Mouse (Mus musculus): Measurements from ENCODE around the gene Olfr430. TPM values are rescaled to one million over a fixed set of nuclear protein-coding genes. Genes with fewer than 3 reads are reported as not detected.

Olfr430 gene
- polyA plus RNA-seq, 1 experiment from 2014 or later: not detected

- H3K9ac ChIP-seq: no peak overlapping the region
- H3K4me2 ChIP-seq: no peak overlapping the region
- H3K4me3 ChIP-seq: no peak overlapping the region
- 89% methylated on average over 5 of the region's 5 CpGs for WGBS
- no peaks in the 10 kb centered on the region for H3K4me1 ChIP-seq (replicated peaks)
- H3K27ac ChIP-seq (replicated peaks): no peak overlapping the region
- H3K9me3 ChIP-seq: no peaks in the 10 kb centered on the region
- no peaks in the 10 kb centered on the region for H3K27me3 ChIP-seq
- no peaks in the 10 kb centered on the region for H3K36me3 ChIP-seq
- ATAC-seq (ENCODE audit: low read depth): no peak
Observed at GRCm38 (mm10) chr1:174051931-174052536, 14.4 kb upstream of the Olfr430 start.

GRCm38 (mm10) chr1:174052981-174053380 lies 13.4 kb upstream of the Olfr430 start:
- no peak overlapping the region for H3K27ac ChIP-seq (replicated peaks)
- ATAC-seq (ENCODE audit: low read depth): no peak
- no peak overlapping the region for H3K4me2 ChIP-seq
- H3K9ac ChIP-seq: no peak overlapping the region
- 89% methylated on average over 3 of the region's 3 CpGs for WGBS
- H3K4me1 ChIP-seq (replicated peaks): no peaks in the 10 kb centered on the region
- H3K9me3 ChIP-seq: no peaks in the 10 kb centered on the region
- no peaks in the 10 kb centered on the region for H3K27me3 ChIP-seq
- H3K36me3 ChIP-seq: no peaks in the 10 kb centered on the region
- H3K4me3 ChIP-seq: no peak overlapping the region

GRCm38 (mm10) chr1:174055248-174055647 lies 11.2 kb upstream of the Olfr430 start:
- Histone ChIP-seq H3K27me3 (no peaks in the 10 kb centered on the region), H3K36me3 (no peaks in the 10 kb centered on the region), H3K4me3 (no peak overlapping the region), H3K4me2 (no peak overlapping the region), H3K4me1 (replicated peaks) (no peaks in the 10 kb centered on the region), H3K27ac (replicated peaks) (no peak overlapping the region), H3K9me3 (no peaks in the 10 kb centered on the region), H3K9ac (no peak overlapping the region)
- 77% methylated on average over 2 of the region's 2 CpGs for WGBS
- no peak for ATAC-seq (ENCODE audit: low read depth)

- no peaks in the 10 kb centered on the region for H3K36me3 ChIP-seq
- no peak within 1 kb of the TSS for H3K4me3 ChIP-seq
- H3K9me3 ChIP-seq: no peaks in the 10 kb centered on the region
- H3K4me1 ChIP-seq (replicated peaks): no peaks in the 10 kb centered on the region
- no peak within 1 kb of the TSS for H3K9ac ChIP-seq
- ATAC-seq (ENCODE audit: low read depth): no peak
- H3K27me3 ChIP-seq: no peaks in the 10 kb centered on the region
- WGBS: 83% methylated on average over 2 of the region's 2 CpGs
- H3K27ac ChIP-seq (replicated peaks): no peak within 1 kb of the TSS
- no peak within 1 kb of the TSS for H3K4me2 ChIP-seq
Observed at GRCm38 (mm10) chr1:174084031-174084430, 17.6 kb downstream of the Olfr430 start, which contains the start of gene Olfr429. Gene Olfr429, plus strand, starts transcription at chr1:174084331.

GRCm38 (mm10) chr1:174096591-174096990 lies 30.2 kb downstream of the Olfr430 start, which contains the start of gene Olfr427:
Gene Olfr427, plus strand, starts transcription at chr1:174096891.
- Histone ChIP-seq H3K27ac (replicated peaks) (no peak within 1 kb of the TSS), H3K4me1 (replicated peaks) (no peaks in the 10 kb centered on the region), H3K27me3 (no peaks in the 10 kb centered on the region), H3K4me3 (no peak within 1 kb of the TSS), H3K9ac (no peak within 1 kb of the TSS), H3K9me3 (no peaks in the 10 kb centered on the region), H3K36me3 (no peaks in the 10 kb centered on the region), H3K4me2 (no peak within 1 kb of the TSS)
- ATAC-seq (ENCODE audit: low read depth): no peak
- WGBS: 96% methylated on average over 1 of the region's 1 CpGs

- Histone ChIP-seq H3K4me3 (no peak overlapping the region), H3K36me3 (no peaks in the 10 kb centered on the region)
- no peak for ATAC-seq (ENCODE audit: low read depth)
Observed at GRCm38 (mm10) chr1:174103735-174104134, 37.3 kb downstream of the Olfr430 start.

GRCm38 (mm10) chr1:174121062-174121461 lies 54.7 kb downstream of the Olfr430 start, which contains the start of gene Olfr231:
Gene Olfr231, minus strand, starts transcription at chr1:174121162.
- Histone ChIP-seq H3K36me3 (no peaks in the 10 kb centered on the region), H3K9me3 (no peaks in the 10 kb centered on the region), H3K27me3 (no peaks in the 10 kb centered on the region), H3K4me3 (no peak within 1 kb of the TSS), H3K9ac (no peak within 1 kb of the TSS), H3K27ac (replicated peaks) (no peak within 1 kb of the TSS), H3K4me1 (replicated peaks) (no peaks in the 10 kb centered on the region), H3K4me2 (no peak within 1 kb of the TSS)
- ATAC-seq (ENCODE audit: low read depth): no peak
- WGBS: 49% methylated on average over 2 of the region's 2 CpGs

More at GRCm38 (mm10) chr1:174103735-174104134, 37.3 kb downstream of the Olfr430 start:
- no peaks in the 10 kb centered on the region for H3K4me1 ChIP-seq (replicated peaks)
- no peaks in the 10 kb centered on the region for H3K27me3 ChIP-seq
- 56% methylated on average over 2 of the region's 2 CpGs for WGBS
- H3K9me3 ChIP-seq: no peaks in the 10 kb centered on the region
- no peak overlapping the region for H3K4me2 ChIP-seq
- no peak overlapping the region for H3K27ac ChIP-seq (replicated peaks)
- no peak overlapping the region for H3K9ac ChIP-seq

Other genes with a start within 250 kb of the Olfr430 start
- gene Ifi211, start 153.6 kb upstream of the Olfr430 start, polyA plus RNA-seq (2015; fragmentation: Nextera tagmentation; extraction: Ambion mirVana): 0.31 TPM in 1 of 2 replicates, not detected in the other
- gene Mndal, start 124.1 kb upstream of the Olfr430 start, polyA plus RNA-seq (2015; fragmentation: Nextera tagmentation; extraction: Ambion mirVana): 0.59 and 0.78 TPM in 2 replicates
- 0.21 and 0.85 TPM in 2 replicates for gene Ifi203, start 123.9 kb upstream of the Olfr430 start, polyA plus RNA-seq (2015; fragmentation: Nextera tagmentation; extraction: Ambion mirVana)
- gene Ifi202b, start 83.9 kb upstream of the Olfr430 start, polyA plus RNA-seq (2015; fragmentation: Nextera tagmentation; extraction: Ambion mirVana): not detected in 2 replicates
- not detected in 2 replicates for gene Ifi205, start 34.8 kb upstream of the Olfr430 start, polyA plus RNA-seq (2015; fragmentation: Nextera tagmentation; extraction: Ambion mirVana)
- gene Olfr433, start 25.9 kb upstream of the Olfr430 start, polyA plus RNA-seq (2015; fragmentation: Nextera tagmentation; extraction: Ambion mirVana): not detected in 2 replicates
- not detected in 2 replicates for gene Olfr432, start 17.4 kb upstream of the Olfr430 start, polyA plus RNA-seq (2015; fragmentation: Nextera tagmentation; extraction: Ambion mirVana)
- not detected in 2 replicates for gene Olfr429, start 17.7 kb downstream of the Olfr430 start, polyA plus RNA-seq (2015; fragmentation: Nextera tagmentation; extraction: Ambion mirVana)
- not detected in 2 replicates for gene Olfr427, start 30.3 kb downstream of the Olfr430 start, polyA plus RNA-seq (2015; fragmentation: Nextera tagmentation; extraction: Ambion mirVana)
- not detected in 2 replicates for gene Olfr231, start 54.6 kb downstream of the Olfr430 start, polyA plus RNA-seq (2015; fragmentation: Nextera tagmentation; extraction: Ambion mirVana)
- gene Olfr424, start 64.9 kb downstream of the Olfr430 start, polyA plus RNA-seq (2015; fragmentation: Nextera tagmentation; extraction: Ambion mirVana): not detected in 2 replicates
- gene Olfr420, start 89.0 kb downstream of the Olfr430 start, polyA plus RNA-seq (2015; fragmentation: Nextera tagmentation; extraction: Ambion mirVana): not detected in 2 replicates
- 0.12 and 0.14 TPM in 2 replicates for gene Spta1, start 106.2 kb downstream of the Olfr430 start, polyA plus RNA-seq (2015; fragmentation: Nextera tagmentation; extraction: Ambion mirVana)
- gene Olfr419, start 185.5 kb downstream of the Olfr430 start, polyA plus RNA-seq (2015; fragmentation: Nextera tagmentation; extraction: Ambion mirVana): not detected in 2 replicates

Data from neural tube, embryonic 13.5 days (tissue).